Mouse (Mus musculus) midbrain, embryonic 14.5 days (tissue): ENCODE results near the gene Sod1. TPM values are rescaled to one million over a fixed set of nuclear protein-coding genes. Genes with fewer than 3 reads are reported as not detected.
"Not testable (repeated sequence)": the region's sequence is repeated elsewhere in the genome, so short reads cannot be mapped to it uniquely, and the experiment has no call there.

Source experiments
- ATAC-seq: fragments of 200-750 bp; cut with Nextera tagmentation; 2 replicates; pipeline ENCODE4 v1.8.0; 2017; ENCODE audit warnings: moderate number of reproducible peaks, moderate library complexity; ENCODE audit not compliant: low FRiP score, low TSS enrichment
- DNase-seq: peaks from one replicate; pipeline ENCODE4 v3.0.0-alpha.2; 2015
- H3K27ac ChIP-seq: fragments of 300-500 bp; sonication (generic); replicated peaks from 2 replicates; pipeline ENCODE4 v1.5.1; 2014; ENCODE audit warnings: mild to moderate bottlenecking, low read depth, low read length, moderate library complexity
- H3K27me3 ChIP-seq: fragments of 300-500 bp; sonication (generic); 2 replicates; pipeline ENCODE4 v1.6.1; 2014; ENCODE audit warnings: low read length, control low read depth, mixed read lengths; ENCODE audit not compliant: control insufficient read depth, insufficient read depth
- H3K36me3 ChIP-seq: fragments of 300-500 bp; sonication (generic); 2 replicates; pipeline ENCODE4 v1.6.1; 2014; ENCODE audit warnings: low read length, control low read depth; ENCODE audit not compliant: control insufficient read depth, insufficient read depth
- H3K4me1 ChIP-seq: fragments of 300-500 bp; sonication (generic); 2 replicates; pipeline ENCODE4 v1.6.1; 2014; ENCODE audit warnings: mild to moderate bottlenecking, antibody characterized with exemption, low read length, control low read depth; ENCODE audit not compliant: control insufficient read depth, insufficient read depth
- H3K4me2 ChIP-seq: fragments of 300-500 bp; sonication (generic); 2 replicates; pipeline ENCODE4 v1.6.1; 2014; ENCODE audit warnings: mild to moderate bottlenecking, low read length, moderate library complexity
- H3K4me3 ChIP-seq: fragments of 300-500 bp; sonication (generic); replicated peaks from 2 replicates; pipeline ENCODE4 v1.5.1; 2014; ENCODE audit warnings: low read depth, low read length
- H3K9ac ChIP-seq: fragments of 300-500 bp; sonication (generic); replicated peaks from 2 replicates; pipeline ENCODE4 v1.6.1; 2014; ENCODE audit warnings: mild to moderate bottlenecking, low read length, moderate library complexity
- H3K9me3 ChIP-seq: fragments of 300-500 bp; sonication (generic); 2 replicates; pipeline ENCODE4 v1.6.1; 2016; ENCODE audit warnings: low read length, control low read depth, mixed read lengths; ENCODE audit not compliant: control insufficient read depth
- WGBS: fragments of 180-500 bp; shearing (Covaris S2); extraction: QIAGEN DNeasy Blood & Tissue Kit; methylation state at CpG from one replicate; pipeline ENCODE4 v1.1.7; 2014; 5-methylcytosine and 5-hydroxymethylcytosine counted together
- polyA plus RNA-seq: library from polyadenylated mRNA; unstranded; fragments of >200 nt; fragmentation: Nextera tagmentation; extraction: Ambion mirVana; gene quantifications from 2 replicates; pipeline ENCODE4 v1.2.1, GENCODE M21; 2014

Gene Sod1
- polyA plus RNA-seq, 1 experiment from 2014 or later = 866 TPM

GRCm38 (mm10) chr16:90250099-90250498 is 29.5 kb downstream of the Sod1 start:
- H3K36me3 ChIP-seq = peaks cover 86% of the 10 kb centered on the region

DNA sequence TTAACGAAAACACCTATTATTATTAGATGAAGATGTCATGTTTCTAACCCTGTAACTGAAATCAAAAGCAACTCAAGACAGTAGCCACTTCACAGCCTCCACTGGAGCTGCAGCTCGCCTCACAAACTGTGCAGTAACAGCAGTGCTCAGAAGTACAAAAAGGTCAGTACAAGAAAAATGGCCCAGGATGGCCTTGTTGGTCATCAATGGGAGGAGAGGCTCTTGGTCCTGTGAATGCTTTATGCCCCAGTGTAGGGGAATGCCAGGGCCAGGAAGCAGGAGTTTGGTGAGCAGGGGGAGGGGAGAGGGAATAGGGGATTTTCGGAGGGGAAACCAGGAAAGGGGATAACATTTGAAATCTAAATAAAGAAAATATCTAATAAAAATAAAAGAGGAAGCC is 30.7 kb downstream of the Sod1 start:
- H3K9ac ChIP-seq, H3K4me3 ChIP-seq, H3K27me3 ChIP-seq, H3K27ac ChIP-seq, DNase-seq, ATAC-seq, H3K4me2 ChIP-seq, H3K9me3 ChIP-seq, H3K4me1 ChIP-seq: not testable (repeated sequence)
- 96% methylated on average over 3 of the region's 3 CpGs for WGBS
- H3K36me3 ChIP-seq = peaks cover 77% of the 10 kb centered on the region

More at GRCm38 (mm10) chr16:90250099-90250498, 29.5 kb downstream of the Sod1 start:
- Histone ChIP-seq H3K27me3 (no peaks in the 10 kb centered on the region), H3K4me1 (no peaks in the 10 kb centered on the region), H3K4me2 (no peak overlapping the region), H3K4me3 (no peak overlapping the region), H3K9me3 (no peaks in the 10 kb centered on the region), H3K27ac (no peak overlapping the region), H3K9ac (no peak overlapping the region)
- WGBS = 93% methylated on average over 7 of the region's 7 CpGs
- DNase-seq (no peak), ATAC-seq (no peak)

GRCm38 (mm10) chr16:90252521-90252920 is 32.0 kb downstream of the Sod1 start:
- Histone ChIP-seq H3K27ac (no peak overlapping the region), H3K9me3 (no peaks in the 10 kb centered on the region), H3K4me3 (no peak overlapping the region), H3K27me3 (no peaks in the 10 kb centered on the region), H3K36me3 (peaks cover 78% of the 10 kb centered on the region), H3K4me2 (no peak overlapping the region), H3K4me1 (no peaks in the 10 kb centered on the region), H3K9ac (no peak overlapping the region)
- DNase-seq = no peak
- WGBS = 98% methylated on average over 2 of the region's 2 CpGs
- ATAC-seq = no peak

DNA sequence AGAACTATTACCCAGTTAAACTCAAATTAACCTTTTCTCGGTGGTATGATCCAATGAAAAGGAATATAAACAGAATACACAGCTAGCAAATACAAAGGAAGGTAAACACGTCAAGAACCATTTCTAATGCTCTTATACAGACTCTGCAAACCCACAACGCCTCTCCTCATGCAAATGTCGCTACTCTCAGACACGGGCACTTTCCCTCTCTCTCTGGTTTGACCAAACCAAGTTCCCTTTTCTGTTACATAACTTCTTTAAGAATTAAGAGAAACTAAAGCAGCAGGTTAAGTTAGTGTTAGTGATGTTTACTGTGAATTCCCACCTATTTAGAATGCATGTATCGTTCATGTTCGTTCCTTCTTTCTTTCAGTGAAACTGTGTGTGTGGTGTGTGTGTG is 38.4 kb downstream of the Sod1 start:
- no peaks in the 10 kb centered on the region for H3K27me3 ChIP-seq
- WGBS = 91% methylated on average over 7 of the region's 7 CpGs
- no peaks in the 10 kb centered on the region for H3K4me1 ChIP-seq
- H3K4me2 ChIP-seq = no peak overlapping the region
- H3K4me3 ChIP-seq = no peak overlapping the region
- ATAC-seq (no peak), DNase-seq (no peak)
- H3K36me3 ChIP-seq = peaks cover 62% of the 10 kb centered on the region
- H3K9me3 ChIP-seq = no peaks in the 10 kb centered on the region
- H3K27ac ChIP-seq = no peak overlapping the region
- H3K9ac ChIP-seq = no peak overlapping the region

GRCm38 (mm10) chr16:90259623-90260022 is 39.1 kb downstream of the Sod1 start:
- H3K36me3 ChIP-seq = peaks cover 56% of the 10 kb centered on the region
- no peak overlapping the region for H3K9ac ChIP-seq
- no peaks in the 10 kb centered on the region for H3K4me1 ChIP-seq
- 96% methylated on average over 5 of the region's 5 CpGs for WGBS
- no peak for DNase-seq
- H3K4me3 ChIP-seq = no peak overlapping the region
- H3K9me3 ChIP-seq = no peaks in the 10 kb centered on the region
- ATAC-seq = no peak
- H3K27ac ChIP-seq = no peak overlapping the region
- H3K27me3 ChIP-seq = no peaks in the 10 kb centered on the region
- no peak overlapping the region for H3K4me2 ChIP-seq

- Histone ChIP-seq H3K4me3 (no peak overlapping the region), H3K27ac (no peak overlapping the region), H3K27me3 (no peaks in the 10 kb centered on the region), H3K4me2 (no peak overlapping the region), H3K9ac (no peak overlapping the region), H3K36me3 (peaks cover 52% of the 10 kb centered on the region), H3K9me3 (no peaks in the 10 kb centered on the region), H3K4me1 (no peaks in the 10 kb centered on the region)
- DNase-seq = no peak
- no peak for ATAC-seq
- WGBS = 96% methylated on average over 4 of the region's 4 CpGs
These were observed 39.5 kb downstream of the Sod1 start for GRCm38 (mm10) chr16:90260097-90260496.

DNA sequence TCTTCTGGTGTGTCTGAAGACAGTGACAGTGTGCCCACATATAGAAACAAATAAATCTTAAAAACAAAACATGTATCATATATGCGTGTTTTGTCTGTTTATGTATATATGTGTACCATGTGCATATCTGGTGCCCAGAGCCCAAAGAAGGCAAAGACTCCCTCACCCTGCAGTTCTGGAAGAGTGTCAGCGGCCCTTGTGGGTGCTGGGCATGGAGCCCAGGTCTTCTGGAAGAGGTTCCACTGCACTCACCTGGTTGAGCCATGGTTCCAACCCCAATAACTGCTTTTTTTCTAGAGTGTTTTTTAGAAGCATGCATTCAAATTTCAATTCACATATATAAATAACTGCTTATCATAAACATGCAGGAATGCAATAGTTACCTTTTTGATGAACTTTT is 41.2 kb downstream of the Sod1 start:
- H3K36me3 ChIP-seq = peaks cover 44% of the 10 kb centered on the region
- DNase-seq (no peak), ATAC-seq (no peak)
- H3K9ac ChIP-seq = no peak overlapping the region
- H3K4me2 ChIP-seq = no peak overlapping the region
- no peaks in the 10 kb centered on the region for H3K4me1 ChIP-seq
- no peak overlapping the region for H3K4me3 ChIP-seq
- H3K9me3 ChIP-seq = no peaks in the 10 kb centered on the region
- 96% methylated on average over 2 of the region's 2 CpGs for WGBS
- H3K27ac ChIP-seq = no peak overlapping the region
- no peaks in the 10 kb centered on the region for H3K27me3 ChIP-seq

GRCm38 (mm10) chr16:90264021-90264420 is 43.5 kb downstream of the Sod1 start:
- Histone ChIP-seq H3K4me2 (no peak overlapping the region), H3K27me3 (no peaks in the 10 kb centered on the region), H3K27ac (no peak overlapping the region), H3K36me3 (peaks cover 27% of the 10 kb centered on the region), H3K9ac (no peak overlapping the region), H3K9me3 (no peaks in the 10 kb centered on the region), H3K4me1 (no peaks in the 10 kb centered on the region), H3K4me3 (no peak overlapping the region)
- ATAC-seq = no peak
- WGBS = 84% methylated on average over 5 of the region's 5 CpGs
- no peak for DNase-seq

- Histone ChIP-seq H3K4me3 (no peak overlapping the region), H3K9ac (no peak overlapping the region), H3K27me3 (no peaks in the 10 kb centered on the region), H3K9me3 (no peaks in the 10 kb centered on the region), H3K4me2 (no peak overlapping the region), H3K27ac (no peak overlapping the region), H3K36me3 (peaks cover 18% of the 10 kb centered on the region), H3K4me1 (no peaks in the 10 kb centered on the region)
- no peak for ATAC-seq
- WGBS = 79% methylated on average over 1 of the region's 1 CpGs
- DNase-seq = no peak
These were observed 44.6 kb downstream of the Sod1 start for GRCm38 (mm10) chr16:90265106-90265505.
